Mouse (Mus musculus): ENCODE measurements around the gene Pear1.

Pear1 gene

GRCm38 (mm10) chr3:87809322-87809962 lies 14.7 kb downstream of the Pear1 start:
- no peak for DNase-seq (ENCODE audit: low spot score)

- DNase-seq (ENCODE audit: low spot score), result no peak
These were observed 19.9 kb downstream of the Pear1 start for GRCm38 (mm10) chr3:87804038-87804677.

DNA sequence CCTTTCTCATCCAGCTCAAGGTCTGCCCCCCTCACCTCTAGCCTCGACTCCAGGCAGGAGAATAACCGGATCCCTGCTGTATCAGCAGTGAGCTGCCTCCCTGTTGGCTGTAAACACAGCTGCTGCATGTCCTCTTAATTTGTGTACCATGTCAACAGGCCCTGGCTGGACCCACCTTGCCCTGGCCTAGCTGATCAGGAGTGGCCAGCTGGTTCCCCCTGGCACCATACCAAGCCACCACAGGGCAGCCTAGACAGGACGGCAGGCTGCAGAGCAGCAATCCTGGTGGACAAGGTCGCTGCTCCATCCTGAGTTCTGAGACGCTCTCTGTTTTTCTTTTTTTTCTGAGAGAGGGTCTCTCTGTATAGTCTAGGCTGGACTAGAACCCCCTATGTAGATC lies 22.4 kb downstream of the Pear1 start:
- no peak for DNase-seq (ENCODE audit: low spot score)

- DNase-seq (ENCODE audit: low spot score), result no peak
These were observed 27.3 kb downstream of the Pear1 start, which contains the start of gene Insrr for GRCm38 (mm10) chr3:87796736-87797334. TSS of gene Insrr (plus strand) at chr3:87796951.

- peak; percentile 23 for DNase-seq (ENCODE audit: low spot score)
These were observed 28.5 kb downstream of the Pear1 start for GRCm38 (mm10) chr3:87795336-87796277.

DNA sequence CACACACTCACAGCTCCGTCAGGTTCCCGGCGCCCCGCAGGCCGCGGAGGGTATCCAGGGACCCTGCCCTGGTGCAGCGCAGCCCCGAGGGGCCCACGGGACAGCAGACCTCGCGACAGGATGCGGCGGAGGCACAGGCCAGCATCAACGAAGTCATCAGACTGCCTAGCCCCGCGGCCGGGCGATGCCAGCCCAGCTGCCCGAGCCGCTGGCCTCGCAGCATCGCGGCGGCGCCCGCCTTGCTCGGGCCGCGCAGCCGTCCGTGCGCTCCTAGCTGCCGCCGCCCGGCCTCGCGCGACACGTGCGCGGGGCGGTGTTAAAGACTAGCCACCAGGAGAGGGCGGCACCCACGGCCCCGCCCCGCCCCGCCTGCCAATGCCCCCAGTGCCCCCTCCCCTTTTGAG lies 29.2 kb downstream of the Pear1 start, which contains the start of gene Ntrk1:
Ntrk1 (minus strand) TSS at position 241 of the 404 bp plus-strand sequence.
- no peak for DNase-seq (ENCODE audit: low spot score)

- no peak for DNase-seq (ENCODE audit: low spot score)
These were observed 34.3 kb downstream of the Pear1 start for GRCm38 (mm10) chr3:87789768-87790167.

DNA sequence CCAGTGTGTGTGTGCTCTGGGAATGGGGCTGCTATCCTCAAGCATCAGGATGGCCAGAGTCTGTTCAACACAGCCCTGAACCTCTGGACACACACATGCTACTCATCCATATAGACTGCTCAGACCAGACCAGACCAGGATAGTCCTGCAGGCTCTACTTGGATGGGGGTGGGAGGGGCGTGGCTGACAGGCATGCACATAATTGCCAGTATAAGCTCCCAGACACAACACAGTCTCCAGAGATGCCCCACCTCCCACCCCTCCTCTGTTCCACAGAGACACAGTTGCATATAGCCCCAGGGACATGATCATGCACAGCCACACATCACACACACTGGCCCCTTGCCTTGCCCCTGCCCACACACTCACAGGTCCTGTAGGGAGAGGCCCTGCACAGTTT lies 34.9 kb downstream of the Pear1 start:
- DNase-seq (ENCODE audit: low spot score), result no peak

DNA sequence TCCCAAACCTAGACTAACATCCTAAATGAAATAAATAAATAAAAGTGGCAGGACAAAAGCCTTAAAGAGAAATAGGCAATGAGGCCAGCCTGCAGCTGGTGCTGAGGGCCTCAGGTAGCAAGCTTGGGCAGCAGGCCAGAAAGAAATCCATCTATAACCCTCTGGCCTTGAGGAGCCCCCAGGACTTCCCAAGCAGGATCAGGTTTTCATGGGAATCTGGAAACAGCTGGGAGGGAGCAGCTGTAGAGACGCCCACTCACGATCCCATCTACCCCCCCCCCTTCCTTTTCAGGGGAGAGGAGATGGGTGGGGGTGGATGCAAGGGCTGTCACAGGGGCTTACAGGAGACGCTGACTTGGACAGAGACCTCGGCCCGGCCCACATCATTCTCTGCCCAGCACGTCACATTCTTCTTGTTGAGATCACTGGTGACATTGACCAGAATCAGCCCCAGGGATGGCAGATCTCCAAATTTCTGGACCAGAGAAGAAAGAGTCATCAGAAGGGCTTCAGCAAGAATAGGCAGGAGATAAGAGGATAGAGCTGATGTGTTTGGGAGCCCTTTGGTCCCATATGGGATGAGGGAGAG lies 38.4 kb downstream of the Pear1 start:
- no peak for DNase-seq (ENCODE audit: low spot score)

DNA sequence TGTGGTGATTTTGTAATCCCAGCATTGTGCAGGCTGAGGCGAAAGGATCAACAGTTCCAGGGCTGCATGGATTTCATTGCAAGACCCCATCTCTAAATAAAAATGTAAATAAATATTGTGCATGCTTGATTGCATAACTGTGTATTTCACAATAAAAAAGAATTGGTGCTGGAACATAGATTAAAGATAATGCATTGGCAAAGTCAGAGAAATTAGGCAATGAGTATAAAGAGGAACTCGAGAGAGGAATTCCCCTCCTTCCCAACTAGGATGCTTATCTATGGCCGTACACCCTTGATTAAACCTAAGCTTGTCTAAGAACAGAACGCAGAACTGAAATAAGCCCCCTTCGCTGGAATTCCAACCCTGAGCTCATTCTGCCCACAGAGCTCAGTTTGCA lies 39.0 kb downstream of the Pear1 start:
- DNase-seq (ENCODE audit: low spot score), result no peak

DNA sequence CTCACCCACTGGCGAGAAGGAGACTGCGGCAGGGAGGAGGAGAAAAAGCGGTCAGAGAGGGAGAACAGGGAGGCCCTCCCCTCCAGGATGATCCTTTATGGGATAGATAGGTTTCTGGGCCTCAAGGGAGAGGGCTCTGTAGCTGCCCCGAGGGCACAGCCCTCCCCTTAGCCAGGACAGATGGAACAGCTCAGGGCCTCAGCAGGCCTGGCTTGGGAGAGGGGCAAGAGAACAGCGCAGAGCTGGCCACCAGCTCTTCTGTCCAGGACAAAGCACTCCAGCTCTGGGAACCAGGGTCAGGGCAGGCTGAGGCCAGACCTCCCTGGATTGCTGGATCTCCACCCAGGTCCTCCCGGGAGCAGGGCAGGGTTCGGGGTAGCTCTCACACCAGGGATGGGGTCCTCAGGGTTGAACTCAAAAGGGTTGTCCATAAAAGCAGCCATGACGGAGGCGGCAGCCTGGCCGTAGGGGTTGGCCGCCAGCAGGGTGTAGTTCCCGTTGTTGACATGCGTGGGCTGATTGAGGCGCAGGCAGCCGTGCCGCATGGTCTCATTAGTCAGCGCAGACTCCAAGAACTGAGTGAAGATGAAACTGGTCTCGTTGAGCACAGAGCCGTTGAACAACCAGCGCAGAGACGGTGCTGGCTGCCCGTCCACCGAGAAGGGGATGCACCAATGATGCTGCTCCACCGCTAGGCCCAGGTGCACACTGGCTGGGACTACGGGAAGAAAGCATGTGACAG lies 40.7 kb downstream of the Pear1 start:
- DNase-seq (ENCODE audit: low spot score), result no peak

DNA sequence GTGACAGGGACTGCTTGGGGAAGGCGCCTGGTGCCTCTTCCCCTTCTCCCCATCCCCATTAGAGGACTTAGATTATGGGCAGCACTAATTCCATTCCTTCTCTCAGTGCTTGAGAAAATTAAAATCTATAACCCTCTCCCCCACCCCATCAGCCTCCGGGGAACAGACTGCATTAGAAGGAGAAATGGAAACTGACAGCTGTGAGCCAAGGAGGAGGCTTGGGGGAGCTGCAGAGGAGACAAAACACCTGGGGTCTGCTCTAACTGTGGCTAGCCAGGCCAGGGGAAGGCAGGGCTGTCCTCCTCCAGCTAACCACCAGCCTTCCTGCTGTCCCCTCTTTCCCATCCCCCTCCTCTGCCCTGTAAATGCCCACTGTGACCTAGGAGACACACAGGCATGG lies 45.0 kb downstream of the Pear1 start:
- DNase-seq (ENCODE audit: low spot score), result no peak

- no peak for DNase-seq (ENCODE audit: low spot score)
These were observed 45.8 kb downstream of the Pear1 start for GRCm38 (mm10) chr3:87778283-87778682.

DNA sequence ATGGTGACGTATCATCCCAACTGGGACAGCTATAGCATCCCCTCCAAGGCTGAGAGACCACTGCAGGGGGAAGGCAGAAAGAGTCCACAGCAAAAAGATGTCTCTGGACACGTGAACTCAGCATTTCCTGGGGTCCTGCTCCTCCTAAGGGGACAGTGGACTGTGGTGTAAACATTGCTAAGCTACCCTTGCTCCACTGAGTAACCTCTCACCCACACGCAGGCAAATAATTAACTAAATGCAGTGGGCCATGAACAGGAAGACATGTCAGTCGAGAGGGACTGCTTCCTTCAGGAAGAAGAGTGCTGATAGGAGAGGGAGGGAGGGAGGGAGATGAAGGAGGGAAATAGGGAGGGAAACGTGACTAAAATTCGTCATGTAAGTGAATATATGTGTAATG lies 53.0 kb downstream of the Pear1 start:
- DNase-seq (ENCODE audit: low spot score), result no peak

DNA sequence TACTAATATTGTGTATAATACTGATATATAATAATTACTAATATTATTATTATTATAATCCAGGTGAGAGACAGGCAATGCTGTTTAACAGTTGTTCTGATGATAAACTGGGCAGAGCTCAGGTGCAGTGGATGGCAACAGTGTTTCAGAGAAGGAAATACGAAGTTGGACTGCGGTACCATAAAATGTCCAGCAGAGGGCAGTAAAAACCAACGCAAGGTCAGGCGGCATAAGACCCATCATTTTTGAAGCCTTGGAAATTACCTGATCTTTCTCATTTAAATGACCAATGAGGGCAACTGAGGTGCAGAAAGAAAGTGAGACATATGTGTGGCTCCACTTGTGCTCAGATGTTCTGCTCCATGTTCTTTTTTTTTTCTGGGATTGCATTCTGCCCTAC lies 53.8 kb downstream of the Pear1 start:
- DNase-seq (ENCODE audit: low spot score), result peak; percentile 22

GRCm38 (mm10) chr3:87769506-87769905 lies 54.6 kb downstream of the Pear1 start:
- no peak for DNase-seq (ENCODE audit: low spot score)

DNA sequence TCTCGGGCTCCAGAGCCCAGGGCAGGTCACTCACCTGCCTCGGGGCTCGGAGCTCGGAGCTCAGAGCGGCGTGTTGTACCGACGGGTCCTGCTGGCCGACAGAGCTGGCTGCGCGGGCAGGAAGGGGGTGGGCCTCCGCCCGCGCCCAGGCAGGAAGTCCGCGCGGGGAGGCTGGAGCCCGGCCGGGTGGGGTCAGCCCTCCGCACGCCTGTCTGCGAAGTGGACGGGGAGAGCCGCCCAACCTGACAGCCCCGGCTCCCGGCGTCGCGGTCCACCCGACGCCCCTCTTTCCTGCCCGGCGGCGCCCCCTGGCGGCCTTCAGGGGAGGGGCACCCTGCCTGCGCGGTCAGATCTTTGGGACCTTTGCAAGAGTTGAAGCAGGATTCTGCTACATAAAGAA lies 55.3 kb downstream of the Pear1 start:
- peak; percentile 58 for DNase-seq (ENCODE audit: low spot score)

- no peak for DNase-seq (ENCODE audit: low spot score)
These were observed 55.7 kb downstream of the Pear1 start for GRCm38 (mm10) chr3:87768431-87768830.

DNA sequence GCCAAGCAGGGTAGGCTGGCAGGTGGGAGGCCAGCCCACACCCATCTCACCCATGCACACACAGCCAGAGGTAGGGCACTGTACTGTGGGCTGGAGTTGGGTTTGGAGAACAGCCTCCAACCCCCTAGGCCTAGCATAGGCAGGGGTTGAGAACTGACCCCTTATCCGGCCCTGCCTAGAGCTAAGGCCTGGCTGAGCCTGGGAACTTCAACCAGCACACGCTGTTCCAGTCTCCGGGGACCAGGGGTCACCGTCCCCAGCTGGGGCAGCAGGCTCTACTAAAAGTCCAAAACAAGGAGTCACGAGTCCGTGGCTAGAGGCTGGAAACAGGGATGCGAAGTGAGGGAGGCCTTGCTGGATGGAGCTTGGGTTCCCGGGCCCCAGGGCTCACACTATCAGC lies 56.3 kb downstream of the Pear1 start:
- no peak for DNase-seq (ENCODE audit: low spot score)

- no peak for DNase-seq (ENCODE audit: low spot score)
These were observed 57.8 kb downstream of the Pear1 start for GRCm38 (mm10) chr3:87766284-87766667.

DNA sequence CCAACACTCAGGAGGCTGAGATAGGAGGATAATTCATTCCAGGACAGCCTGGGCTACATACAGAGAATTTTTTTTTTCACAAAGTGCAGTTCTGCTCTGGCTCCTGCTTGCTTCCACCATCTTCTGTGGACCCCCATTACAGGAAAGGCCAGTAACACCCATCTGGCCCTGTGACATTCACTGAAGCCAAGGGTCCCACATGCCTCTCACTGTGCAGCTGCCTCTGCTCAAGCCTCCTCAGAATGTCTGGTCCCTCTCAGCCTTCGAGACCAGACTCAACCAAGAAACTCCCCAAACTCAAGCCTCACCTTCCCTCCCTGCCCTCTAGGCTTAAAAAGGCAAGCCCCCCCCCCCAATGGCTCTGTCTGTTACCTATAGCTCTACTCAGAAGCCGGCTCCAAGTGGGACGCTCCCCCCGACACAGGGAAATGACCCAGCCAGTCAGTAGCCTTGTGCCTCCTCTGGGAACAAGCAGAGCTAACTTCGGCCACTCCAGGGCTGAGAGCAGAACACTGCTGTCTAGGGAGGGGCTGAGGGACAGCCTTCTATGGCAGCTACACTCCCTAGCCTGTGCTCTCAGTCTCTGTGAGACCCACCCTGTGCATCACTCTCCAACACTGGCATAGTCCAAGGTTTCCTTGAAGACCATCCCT lies 58.3 kb downstream of the Pear1 start:
- DNase-seq (ENCODE audit: low spot score), result no peak
